Mouse (Mus musculus) adrenal gland, postnatal 4 days (tissue): Measurements from ENCODE around the gene Obox8. TPM values are rescaled to one million over a fixed set of nuclear protein-coding genes. Genes with fewer than 3 reads are reported as not detected.

ENCODE experiments used
- DNase-seq, 2 experiments: peaks; one replicate each; pipeline ENCODE4 v3.0.0; 2021 to 2022; ENCODE audit warnings: low spot score in 2 of 2, mixed read lengths in 2 of 2
- long read RNA-seq, 2 experiments: library from polyadenylated mRNA; stranded (forward); transcript quantifications; one replicate each; pipeline ENCODE4 v2.0.0; 2021
- total RNA-seq, 2 experiments: library from RNA; stranded (reverse); gene quantifications; 2 replicates each; pipeline ENCODE4 v1.2.3; 2021

Gene Obox8
- not detected for total RNA-seq
- long read RNA-seq, experiment 1, result 0 reads
- long read RNA-seq, experiment 2, result 0 reads

DNA sequence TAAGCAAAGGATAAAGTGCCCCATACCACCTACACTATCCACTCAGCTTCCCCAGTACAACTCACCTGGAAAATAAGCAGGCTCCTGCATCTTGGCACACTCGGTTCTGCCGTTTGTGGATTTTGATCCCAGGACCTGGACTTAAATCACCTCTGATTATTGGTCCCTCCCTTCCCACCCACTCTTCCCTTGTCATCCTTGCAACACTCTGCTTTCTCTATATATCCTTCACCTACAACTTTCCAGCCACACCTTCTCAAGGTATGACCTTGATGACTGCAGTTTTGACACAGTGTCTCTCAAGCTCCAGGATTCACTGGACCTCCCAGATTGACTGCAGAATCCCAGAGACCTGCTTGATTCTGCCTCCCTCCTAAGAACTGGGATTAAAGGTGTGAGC, at the start of gene Obox8:
Gene Obox8, minus strand, starts transcription at position 101 of the 400 bp plus-strand sequence.
- DNase-seq, result no peak

- DNase-seq, result no peak
Measured at GRCm38 (mm10) chr7:14317209-14317608, 16.1 kb downstream of the Obox8 start.

GRCm38 (mm10) chr7:14308671-14309070, 24.7 kb downstream of the Obox8 start:
- no peak for DNase-seq

- no peak for DNase-seq
Measured at GRCm38 (mm10) chr7:14307571-14307970, 25.8 kb downstream of the Obox8 start.

Other genes with a start within 250 kb of the Obox8 start
- gene Sult2a3, start 210.5 kb downstream of the Obox8 start, total RNA-seq, result under 1 TPM in 1 of 2 experiments, not detected in 1; 0.90 TPM
- gene Sult2a6, start 78.7 kb downstream of the Obox8 start, total RNA-seq, result 1 to 10 TPM in 1 of 2 experiments, not detected in 1; 2.4 TPM
- 1 to 10 TPM in 1 of 2 experiments, under 1 TPM in 1; 0.42 to 5.9 TPM for gene Sult2a8, start 113.2 kb upstream of the Obox8 start, total RNA-seq
- gene Sult2a7, start 160.7 kb upstream of the Obox8 start, total RNA-seq, result not detected
- under 1 TPM; 0.06 to 0.17 TPM for gene Vmn1r90, start 229.9 kb upstream of the Obox8 start, total RNA-seq